Mouse (Mus musculus): ENCODE measurements around the gene Aco2. TPM values are rescaled to one million over a fixed set of nuclear protein-coding genes. Genes with fewer than 3 reads are reported as not detected.

Aco2 gene
- total and polyA plus RNA-seq, 2 experiments = 127 to 170 TPM

GRCm38 (mm10) chr15:81871604-81872261 is 376 bp upstream of the Aco2 start, which contains the start of gene Phf5a:
Phf5a (minus strand) TSS chr15:81871911.
- peaks cover 42% of the 10 kb centered on the region for H3K79me2 ChIP-seq (ENCODE audit: control insufficient read depth, insufficient read depth, low read length)
- peak; percentile 98 for DNase-seq (ENCODE audit: extremely low read depth, low read depth, low spot score)
- no peaks in the 10 kb centered on the region for H3K27me3 ChIP-seq (ENCODE audit: control insufficient read depth, insufficient read depth, low read length)
- H3K36me3 ChIP-seq (ENCODE audit: control insufficient read depth, insufficient read depth, low read length) = peaks cover 30% of the 10 kb centered on the region
- peak within 1 kb of the TSS; percentile 97 for H3K9ac ChIP-seq (ENCODE audit: low read depth, low read length)
- peak within 1 kb of the TSS; percentile 96 for H3K4me3 ChIP-seq (ENCODE audit: insufficient read depth, low read depth, low read length)
- peaks cover 13% of the 10 kb centered on the region for H3K4me1 ChIP-seq (ENCODE audit: control insufficient read depth, insufficient read depth, low read length)
- TF ChIP-seq CTCF (IDR thresholded peaks at IDR 0.05; ENCODE audit: low read depth, low read length) (no peak), POLR2A (IDR thresholded peaks at IDR 0.05; ENCODE audit: extremely low read depth, insufficient read depth, low read length) (no peak)
- under 1% methylated on average over 30 of the region's 30 CpGs for WGBS
- H3K27ac ChIP-seq (replicated peaks; ENCODE audit: insufficient read depth, low read depth, low read length) = peak within 1 kb of the TSS; percentile 94

GRCm38 (mm10) chr15:81879531-81880401 is 7.7 kb downstream of the Aco2 start:
- Histone ChIP-seq H3K4me1 (ENCODE audit: control insufficient read depth, insufficient read depth, low read length) (peaks cover 42% of the 10 kb centered on the region), H3K27me3 (ENCODE audit: control insufficient read depth, insufficient read depth, low read length) (no peaks in the 10 kb centered on the region), H3K79me2 (ENCODE audit: control insufficient read depth, insufficient read depth, low read length) (peaks cover 70% of the 10 kb centered on the region), H3K27ac (replicated peaks; ENCODE audit: insufficient read depth, low read depth, low read length) (peak overlapping the region; percentile 42; the same call in 1 of the 2 replicates), H3K36me3 (ENCODE audit: control insufficient read depth, insufficient read depth, low read length) (peaks cover 2% of the 10 kb centered on the region; the same call in 1 of the 2 replicates), H3K9ac (ENCODE audit: low read depth, low read length) (no peak overlapping the region), H3K4me3 (ENCODE audit: insufficient read depth, low read depth, low read length) (no peak overlapping the region)
- DNase-seq (ENCODE audit: extremely low read depth, low read depth, low spot score) = no peak
- 54% methylated on average over 5 of the region's 5 CpGs for WGBS
- TF ChIP-seq POLR2A (IDR thresholded peaks at IDR 0.05; ENCODE audit: extremely low read depth, insufficient read depth, low read length) (no peak), CTCF (IDR thresholded peaks at IDR 0.05; ENCODE audit: low read depth, low read length) (no peak)

GRCm38 (mm10) chr15:81882348-81882747 is 10.2 kb downstream of the Aco2 start:
- peak; percentile 98 for DNase-seq (ENCODE audit: extremely low read depth, low read depth, low spot score)
- Histone ChIP-seq H3K27ac (replicated peaks; ENCODE audit: insufficient read depth, low read depth, low read length) (peak overlapping the region; percentile 83), H3K9ac (ENCODE audit: low read depth, low read length) (peak overlapping the region; percentile 24; the same call in 1 of the 2 replicates), H3K4me1 (ENCODE audit: control insufficient read depth, insufficient read depth, low read length) (peaks cover 44% of the 10 kb centered on the region), H3K36me3 (ENCODE audit: control insufficient read depth, insufficient read depth, low read length) (peaks cover 2% of the 10 kb centered on the region; the same call in 1 of the 2 replicates), H3K27me3 (ENCODE audit: control insufficient read depth, insufficient read depth, low read length) (no peaks in the 10 kb centered on the region), H3K79me2 (ENCODE audit: control insufficient read depth, insufficient read depth, low read length) (peaks cover 68% of the 10 kb centered on the region), H3K4me3 (ENCODE audit: insufficient read depth, low read depth, low read length) (no peak overlapping the region)
- 24% methylated on average over 3 of the region's 3 CpGs for WGBS
- TF ChIP-seq CTCF (IDR thresholded peaks at IDR 0.05; ENCODE audit: low read depth, low read length) = no peak
- no peak for TF ChIP-seq POLR2A (IDR thresholded peaks at IDR 0.05; ENCODE audit: extremely low read depth, insufficient read depth, low read length)

- Histone ChIP-seq H3K79me2 (ENCODE audit: control insufficient read depth, insufficient read depth, low read length) (peaks cover 59% of the 10 kb centered on the region), H3K27me3 (ENCODE audit: control insufficient read depth, insufficient read depth, low read length) (no peaks in the 10 kb centered on the region), H3K27ac (replicated peaks; ENCODE audit: insufficient read depth, low read depth, low read length) (peak overlapping the region; percentile 6; the same call in 1 of the 2 replicates), H3K4me3 (ENCODE audit: insufficient read depth, low read depth, low read length) (no peak overlapping the region), H3K4me1 (ENCODE audit: control insufficient read depth, insufficient read depth, low read length) (peaks cover 33% of the 10 kb centered on the region), H3K36me3 (ENCODE audit: control insufficient read depth, insufficient read depth, low read length) (peaks cover 18% of the 10 kb centered on the region), H3K9ac (ENCODE audit: low read depth, low read length) (no peak overlapping the region)
- TF ChIP-seq CTCF (IDR thresholded peaks at IDR 0.05; ENCODE audit: low read depth, low read length) = no peak
- no peak for TF ChIP-seq POLR2A (IDR thresholded peaks at IDR 0.05; ENCODE audit: extremely low read depth, insufficient read depth, low read length)
- no peak for DNase-seq (ENCODE audit: extremely low read depth, low read depth, low spot score)
- WGBS = 69% methylated on average over 3 of the region's 3 CpGs
Measured at GRCm38 (mm10) chr15:81885418-81885934, 13.4 kb downstream of the Aco2 start.

- H3K36me3 ChIP-seq (ENCODE audit: control insufficient read depth, insufficient read depth, low read length) = peaks cover 25% of the 10 kb centered on the region
- peak; percentile 80 for DNase-seq (ENCODE audit: extremely low read depth, low read depth, low spot score)
- WGBS = 40% methylated on average over 6 of the region's 6 CpGs
- no peak overlapping the region for H3K9ac ChIP-seq (ENCODE audit: low read depth, low read length)
- TF ChIP-seq POLR2A (IDR thresholded peaks at IDR 0.05; ENCODE audit: extremely low read depth, insufficient read depth, low read length) (no peak), CTCF (IDR thresholded peaks at IDR 0.05; ENCODE audit: low read depth, low read length) (no peak)
- H3K27me3 ChIP-seq (ENCODE audit: control insufficient read depth, insufficient read depth, low read length) = no peaks in the 10 kb centered on the region
- peaks cover 46% of the 10 kb centered on the region for H3K79me2 ChIP-seq (ENCODE audit: control insufficient read depth, insufficient read depth, low read length)
- H3K27ac ChIP-seq (replicated peaks; ENCODE audit: insufficient read depth, low read depth, low read length) = peak overlapping the region; percentile 44
- peaks cover 30% of the 10 kb centered on the region for H3K4me1 ChIP-seq (ENCODE audit: control insufficient read depth, insufficient read depth, low read length)
- H3K4me3 ChIP-seq (ENCODE audit: insufficient read depth, low read depth, low read length) = no peak overlapping the region
Measured at GRCm38 (mm10) chr15:81886795-81887550, 14.9 kb downstream of the Aco2 start.
